Mouse (Mus musculus) heart, postnatal 25 days (tissue): ENCODE measurements at regions not wholly inside any gene's neighbourhood (a gene's known extent, or its start where the extent isn't known, plus 50 kb on each side); places are given as distances from the start of the nearest gene placed in this dataset.

Experiments
- DNase-seq: peaks from one replicate; pipeline ENCODE4 v3.0.0; 2022; ENCODE audit warnings: low spot score
- intact Hi-C: fragments of 180-260 bp; cut with DNase I; formaldehyde crosslinking; loops from one replicate; pipeline ENCODE4 v1.15.1; 2025

- peak; percentile 83 for DNase-seq
- intact Hi-C loops = loop anchor here (1.0 to 10.0 kb wide), 5 partner anchors 149 to 1089 kb away; no protein-coding TSS in a partner anchor
These were observed 100.7 kb downstream of the Chic2 start for GRCm38 (mm10) chr5:74943737-74944403.

DNA sequence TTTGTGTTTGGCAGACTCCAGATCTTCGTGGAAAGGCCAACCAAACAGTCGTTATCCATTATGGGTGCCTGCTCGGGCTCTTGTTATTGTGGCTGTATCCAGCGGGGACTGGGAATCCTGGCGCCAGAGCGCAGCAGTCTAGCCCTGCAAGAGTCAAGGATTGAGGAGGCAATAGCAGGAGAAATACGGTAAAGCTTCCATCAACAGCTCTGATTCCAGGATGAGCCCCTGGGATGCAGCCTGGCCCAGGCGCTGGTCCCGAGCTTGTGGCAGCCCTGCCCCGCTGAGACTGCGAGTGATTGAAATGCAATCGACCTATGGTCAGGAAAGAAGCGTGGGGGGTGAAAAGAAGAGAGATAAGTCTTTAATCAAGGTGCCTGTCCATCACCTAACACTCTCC is 103.1 kb downstream of the Chic2 start:
- peak; percentile 6 for DNase-seq
- intact Hi-C loops = loop anchor here (5.0 to 10.0 kb wide), 2 partner anchors 299 to 1087 kb away; no protein-coding TSS in a partner anchor

DNA sequence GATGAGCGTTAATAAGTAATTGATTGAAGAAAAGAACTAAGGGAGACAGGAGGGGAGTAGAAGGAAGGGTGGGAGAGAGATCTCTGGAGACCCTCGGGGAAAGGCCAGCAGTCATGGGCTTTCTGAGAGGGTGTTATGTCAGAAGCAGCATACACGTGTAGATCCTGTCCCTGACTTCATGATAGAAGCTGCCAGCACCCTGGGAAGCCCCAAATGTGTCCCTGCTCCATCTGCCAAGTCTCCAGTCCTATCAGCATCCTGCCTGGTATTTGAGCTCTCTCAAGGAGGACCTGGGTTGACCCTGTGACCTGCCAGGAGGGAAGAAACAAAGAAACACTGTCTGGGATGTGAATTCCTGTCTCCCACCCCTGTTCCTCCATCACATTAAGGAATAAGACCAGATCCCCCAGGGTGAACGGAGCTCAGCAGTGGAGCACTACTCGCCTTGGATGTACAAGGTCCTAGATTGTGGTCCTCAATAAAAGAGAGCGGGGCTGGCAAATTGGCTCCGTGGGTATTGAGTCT is 107.1 kb downstream of the Chic2 start:
- intact Hi-C loops = no loop called here

GRCm38 (mm10) chr5:74936087-74936486 is 108.5 kb downstream of the Chic2 start:
- DNase-seq = no peak
- intact Hi-C loops = no loop called here

More for the DNA sequence above, 107.1 kb downstream of the Chic2 start:
- DNase-seq = no peak

- intact Hi-C loops = no loop called here
- DNase-seq = peak; percentile 28
These were observed 108.9 kb downstream of the Chic2 start for GRCm38 (mm10) chr5:74935676-74936075.

DNA sequence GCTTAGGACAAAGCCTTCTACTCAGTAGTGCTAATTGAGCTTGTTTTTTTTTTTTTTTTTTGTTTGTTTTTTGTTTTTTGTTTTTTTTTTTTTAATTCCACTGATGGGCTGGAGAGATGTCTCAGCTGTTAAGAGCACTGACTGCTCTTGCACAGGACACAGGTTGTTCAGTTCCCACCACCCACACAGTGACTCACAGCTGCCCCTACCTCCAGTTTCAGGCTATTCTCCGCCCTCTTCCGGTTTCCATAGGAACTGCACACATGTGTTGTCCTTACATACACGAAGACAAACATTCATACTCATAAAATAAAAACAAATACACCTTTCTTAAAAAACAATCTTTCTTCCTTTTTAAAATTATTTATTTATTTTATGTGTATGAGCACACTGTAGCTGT is 111.3 kb downstream of the Chic2 start:
- no peak for DNase-seq
- intact Hi-C loops = no loop called here

DNA sequence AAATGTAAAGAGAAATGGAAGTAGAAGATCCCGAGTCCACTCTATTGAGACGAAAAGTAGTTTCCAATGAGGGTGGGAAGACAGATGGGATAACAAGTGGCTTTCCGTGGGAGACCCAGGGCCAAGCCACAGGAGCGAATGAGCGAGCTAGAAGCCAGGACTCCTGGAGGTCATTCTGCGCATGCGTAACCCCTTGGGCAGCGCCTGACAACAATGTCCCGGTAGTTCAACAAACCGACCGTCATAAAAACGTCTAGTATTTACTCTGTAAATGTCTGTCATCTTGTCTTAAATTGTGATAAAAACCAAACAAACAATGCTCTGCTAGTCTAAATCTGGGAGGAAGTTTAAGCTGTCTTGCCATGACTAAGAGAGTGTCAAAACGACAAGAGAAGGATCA is 112.4 kb downstream of the Chic2 start:
- intact Hi-C loops = no loop called here
- no peak for DNase-seq

- no peak for DNase-seq
- intact Hi-C loops = no loop called here
These were observed 112.8 kb downstream of the Chic2 start for GRCm38 (mm10) chr5:74931765-74932164.

- DNase-seq = no peak
- intact Hi-C loops = no loop called here
These were observed 117.0 kb downstream of the Chic2 start for GRCm38 (mm10) chr5:74927543-74927942.

DNA sequence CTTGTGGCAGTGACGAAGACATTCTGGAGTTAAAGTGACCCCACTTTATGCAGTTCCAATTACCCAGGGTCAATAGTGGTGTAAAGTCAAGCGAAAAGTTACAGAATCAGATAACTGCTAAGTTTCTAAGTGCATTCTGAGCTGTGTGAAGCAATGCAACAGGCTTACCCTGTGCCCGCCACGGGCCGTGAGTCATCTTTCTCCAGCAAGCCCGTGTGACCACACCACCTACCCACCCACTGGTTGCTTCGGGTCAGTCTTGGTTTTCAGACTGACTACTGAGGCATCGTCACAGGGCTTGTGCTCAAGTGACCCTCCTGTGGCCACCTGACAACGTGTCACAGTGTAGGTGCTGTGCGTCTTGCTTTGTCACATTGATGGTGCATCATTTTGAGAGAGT is 118.8 kb downstream of the Chic2 start:
- DNase-seq = no peak
- intact Hi-C loops = no loop called here

DNA sequence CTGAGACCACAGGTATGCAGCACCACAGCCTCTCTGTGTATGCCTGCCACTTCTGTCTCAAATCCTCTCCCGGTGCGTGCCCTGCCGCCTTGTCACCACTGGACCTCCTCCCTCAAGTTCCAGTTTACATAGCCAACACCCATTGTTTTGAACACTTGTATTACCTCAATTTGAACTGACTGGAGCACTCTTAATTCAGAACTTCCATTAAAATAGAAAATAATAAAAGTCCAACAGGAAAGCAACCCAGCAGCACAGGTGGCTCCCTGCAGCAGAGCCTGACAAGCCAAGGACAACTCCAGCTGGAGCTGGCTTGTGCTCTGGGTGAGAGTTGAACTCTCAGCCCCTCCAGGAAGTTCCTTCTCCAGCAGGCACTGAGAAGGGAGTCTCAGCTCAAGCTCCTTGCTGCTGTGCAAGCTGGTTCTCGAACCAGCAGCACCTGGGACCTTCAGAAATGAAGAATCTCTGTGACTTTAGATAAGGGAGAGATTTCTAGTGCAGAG is 120.5 kb downstream of the Chic2 start:
- peak; percentile 36 for DNase-seq

GRCm38 (mm10) chr5:74923337-74923736 is 121.2 kb downstream of the Chic2 start:
- DNase-seq = peak; percentile 27
- intact Hi-C loops = no loop called here

More for the DNA sequence above, 120.5 kb downstream of the Chic2 start:
- intact Hi-C loops = no loop called here

GRCm38 (mm10) chr5:74922881-74923280 is 121.7 kb downstream of the Chic2 start:
- intact Hi-C loops = no loop called here
- DNase-seq = no peak

DNA sequence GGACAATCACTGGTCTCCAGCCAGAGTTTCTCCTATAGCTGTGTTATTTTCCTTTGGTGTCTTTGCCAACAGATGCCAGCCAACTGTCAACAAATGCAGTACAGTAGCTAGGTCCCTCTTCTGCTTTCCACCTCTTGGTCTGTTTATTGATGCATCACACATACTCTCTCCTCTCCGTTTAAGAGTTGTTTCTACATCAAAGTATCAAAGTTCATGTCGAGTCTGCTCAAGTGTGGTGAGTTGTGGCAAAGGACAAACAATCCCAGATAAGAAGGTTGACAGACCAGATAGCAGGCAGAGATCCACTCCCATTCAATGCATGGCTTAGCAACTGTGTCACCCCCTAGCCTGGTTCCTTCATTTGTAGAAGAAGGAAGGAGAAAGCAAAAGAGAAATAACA is 123.6 kb downstream of the Chic2 start:
- DNase-seq = no peak
- intact Hi-C loops = no loop called here

- no peak for DNase-seq
- intact Hi-C loops = no loop called here
These were observed 124.1 kb downstream of the Chic2 start for GRCm38 (mm10) chr5:74920490-74920889.

DNA sequence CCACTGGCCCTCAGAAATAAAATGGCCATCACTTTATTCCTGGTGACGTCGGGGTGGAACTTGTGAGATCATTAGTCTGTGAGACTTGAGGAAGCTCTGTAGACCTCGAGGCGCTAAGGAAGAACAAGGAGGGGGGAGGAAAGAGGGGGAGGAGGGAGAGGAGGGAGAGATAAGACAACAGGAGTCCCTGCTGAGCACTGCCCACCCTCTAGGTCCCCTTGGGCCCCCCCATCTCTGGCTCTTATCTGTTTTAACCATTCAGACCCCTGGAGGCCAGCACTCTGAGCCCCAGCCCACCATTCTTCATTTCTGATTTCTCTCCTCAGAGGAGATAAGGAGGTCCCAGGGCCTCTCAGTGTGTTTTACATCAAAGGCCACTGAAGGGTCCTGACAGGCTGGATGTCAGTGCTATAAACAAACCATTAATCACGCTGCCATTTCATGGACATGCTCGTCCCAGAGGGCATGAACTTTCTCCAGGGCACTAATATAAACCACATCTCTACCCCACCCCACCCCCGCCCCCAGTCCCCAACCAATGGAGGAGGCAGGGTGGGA is 139.0 kb downstream of the Chic2 start:
- no peak for DNase-seq
- intact Hi-C loops = no loop called here

DNA sequence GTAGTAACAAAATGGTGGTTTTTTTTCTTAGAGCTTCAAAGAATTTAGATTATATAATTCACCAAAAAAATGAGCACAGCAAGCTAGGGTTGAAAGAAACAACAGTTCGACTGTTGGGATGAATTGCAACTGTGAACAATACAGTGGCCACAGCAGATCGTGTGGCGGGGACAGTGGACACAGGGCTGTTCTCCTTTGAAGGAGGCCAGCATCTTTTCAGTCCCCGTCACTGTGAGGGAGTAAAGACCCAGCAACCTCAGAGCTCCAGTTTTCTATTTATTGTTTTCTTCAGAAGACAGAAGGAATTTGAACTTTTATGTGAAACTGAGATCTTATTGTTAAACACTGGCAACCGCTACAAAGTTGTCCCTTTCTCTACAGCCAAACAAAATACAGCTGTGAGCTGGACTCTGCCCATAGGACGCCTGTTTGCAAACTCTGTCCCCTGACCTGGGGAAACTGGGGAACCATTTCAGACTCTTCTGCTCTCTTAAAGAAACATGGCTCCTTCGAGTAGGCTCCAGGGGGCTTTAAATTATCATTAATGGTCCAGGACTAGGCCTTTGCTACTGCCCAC is 139.6 kb downstream of the Chic2 start:
- DNase-seq = peak; percentile 12
- intact Hi-C loops = no loop called here

- DNase-seq = no peak
- intact Hi-C loops = no loop called here
These were observed 140.2 kb downstream of the Chic2 start for GRCm38 (mm10) chr5:74904327-74904726.

- intact Hi-C loops = no loop called here
- no peak for DNase-seq
These were observed 140.9 kb downstream of the Chic2 start for GRCm38 (mm10) chr5:74903711-74904110.

GRCm38 (mm10) chr5:74897133-74897532 is 147.4 kb downstream of the Chic2 start:
- intact Hi-C loops = no loop called here
- DNase-seq = peak; percentile 41

- no peak for DNase-seq
- intact Hi-C loops = no loop called here
These were observed 151.3 kb downstream of the Chic2 start for GRCm38 (mm10) chr5:74893276-74893675.
